Mouse (Mus musculus): Measurements from ENCODE around the gene Phb.
A peak's percentile ranks its signal among the peaks of the same experiment; 100 is the strongest.
"Not testable (repeated sequence)": the region's sequence is repeated elsewhere in the genome, so short reads cannot be mapped to it uniquely, and the experiment has no call there.

Phb gene

GRCm38 (mm10) chr11:95650981-95651380, 15.8 kb upstream of the Phb start:
- no peak for DNase-seq (ENCODE audit: low read depth)

DNA sequence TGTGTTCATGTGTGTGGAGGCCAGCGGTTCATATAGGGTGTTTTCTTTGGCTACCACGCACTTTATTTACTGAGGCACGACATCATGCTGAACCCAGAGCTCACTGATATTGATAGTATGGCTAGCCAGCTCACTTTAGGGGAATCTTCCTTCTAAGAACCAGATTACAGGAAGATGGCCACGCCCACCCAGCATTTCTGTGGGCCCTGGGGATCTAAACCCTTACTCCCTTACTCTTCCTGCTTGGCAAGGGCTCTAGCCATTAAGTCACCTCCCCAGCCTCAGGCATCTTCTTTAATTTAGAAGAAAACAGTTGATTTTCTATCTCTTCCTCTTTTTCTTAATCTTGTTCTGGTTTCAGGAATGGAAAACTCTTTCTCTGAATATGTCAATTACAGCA, 9.3 kb upstream of the Phb start:
- no peak for DNase-seq (ENCODE audit: low read depth)

GRCm38 (mm10) chr11:95667177-95667576, 420 bp downstream of the Phb start:
- DNase-seq (ENCODE audit: low read depth): peak; percentile 78

- DNase-seq (ENCODE audit: low read depth): not testable (repeated sequence)
Observed at GRCm38 (mm10) chr11:95668086-95668485, 1.3 kb downstream of the Phb start.

DNA sequence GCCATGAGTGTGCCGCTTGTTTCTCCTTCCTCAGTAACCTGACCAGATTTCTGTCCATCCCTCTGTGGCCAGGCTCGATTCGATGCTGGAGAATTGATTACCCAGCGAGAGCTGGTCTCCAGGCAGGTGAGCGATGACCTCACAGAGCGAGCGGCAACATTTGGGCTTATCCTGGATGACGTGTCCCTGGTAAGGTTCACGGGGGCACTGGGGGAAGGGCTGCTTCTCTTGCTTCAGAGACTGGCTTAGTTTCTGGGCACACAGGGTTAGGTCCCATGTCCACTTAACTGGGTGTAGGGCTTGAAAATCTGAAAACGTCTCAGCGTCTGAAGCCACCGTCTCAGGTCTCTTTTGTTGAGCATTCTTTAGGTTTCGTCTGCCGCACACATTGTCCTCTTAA, 8.7 kb downstream of the Phb start:
- DNase-seq (ENCODE audit: low read depth): no peak

DNA sequence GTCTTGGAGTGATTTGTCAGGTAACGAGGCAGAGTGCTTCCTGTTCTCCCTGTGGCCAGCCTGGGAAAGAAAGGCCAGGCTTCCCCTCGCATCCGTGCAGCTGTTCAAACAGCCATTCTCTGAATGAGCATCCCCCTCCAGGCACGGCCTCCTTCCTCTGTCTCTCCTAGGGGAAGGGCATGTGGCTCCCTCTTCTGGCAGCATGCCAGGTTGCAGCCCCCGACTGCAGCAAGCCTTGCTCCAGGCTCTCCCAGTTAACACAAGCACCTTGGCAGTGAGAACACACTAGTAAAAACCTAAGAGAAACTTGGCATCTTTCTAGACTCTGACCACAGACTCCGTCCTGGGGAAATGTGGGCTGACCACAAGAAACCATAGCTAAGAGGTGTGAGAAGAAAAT, 9.6 kb downstream of the Phb start:
- peak; percentile 73 for DNase-seq (ENCODE audit: low read depth)

GRCm38 (mm10) chr11:95677925-95678701, 11.4 kb downstream of the Phb start:
- no peak for DNase-seq (ENCODE audit: low read depth)

GRCm38 (mm10) chr11:95681995-95682601, 15.3 kb downstream of the Phb start:
- no peak for DNase-seq (ENCODE audit: low read depth)

DNA sequence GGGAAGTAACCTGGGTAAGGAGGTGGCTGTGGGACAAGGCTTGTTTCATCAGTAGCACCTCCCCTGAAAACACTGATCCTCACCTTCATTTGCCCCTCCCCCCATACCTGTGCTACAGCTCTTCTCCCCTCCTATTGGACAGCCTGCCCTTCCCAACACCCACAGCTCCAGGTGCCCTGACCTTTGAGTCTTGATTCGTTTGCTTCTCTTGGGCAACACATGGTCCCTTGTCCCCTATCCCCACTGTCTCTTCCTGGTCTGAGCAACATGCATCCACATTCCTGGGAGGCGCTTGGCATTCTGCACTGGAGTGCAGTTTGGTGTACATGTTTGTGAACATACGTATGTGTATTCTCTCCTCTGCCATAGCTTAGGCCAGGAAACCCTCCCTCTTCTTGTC, 16.2 kb downstream of the Phb start:
- DNase-seq (ENCODE audit: low read depth): no peak

GRCm38 (mm10) chr11:95686031-95686430, 19.3 kb downstream of the Phb start:
- DNase-seq (ENCODE audit: low read depth): peak; percentile 85

- DNase-seq (ENCODE audit: low read depth): no peak
Observed at GRCm38 (mm10) chr11:95687084-95687656, 20.4 kb downstream of the Phb start.

- DNase-seq (ENCODE audit: low read depth): peak; percentile 76
Observed at GRCm38 (mm10) chr11:95688515-95688914, 21.8 kb downstream of the Phb start.

DNA sequence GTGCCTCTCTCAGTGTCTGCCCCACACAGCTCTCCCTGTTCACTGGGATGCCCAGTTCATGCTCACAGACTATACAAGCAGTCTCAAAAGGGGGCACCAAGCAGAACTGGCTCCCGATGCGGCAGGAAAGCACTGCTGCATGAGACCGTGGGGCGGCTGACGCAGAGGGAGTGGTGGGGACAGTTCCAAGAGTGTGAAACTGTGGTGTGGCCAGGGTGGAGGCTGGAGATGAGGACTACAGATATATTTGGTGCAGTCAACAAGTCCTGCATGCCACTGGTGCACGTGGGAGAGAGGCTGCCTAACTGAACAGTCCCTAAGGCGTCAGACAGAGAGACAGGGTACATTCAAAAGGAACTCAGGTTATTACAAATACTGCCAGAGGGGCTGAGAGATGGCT, 22.2 kb downstream of the Phb start:
- peak; percentile 44 for DNase-seq (ENCODE audit: low read depth)

- no peak for DNase-seq (ENCODE audit: low read depth)
Observed at GRCm38 (mm10) chr11:95689544-95689943, 22.8 kb downstream of the Phb start.

GRCm38 (mm10) chr11:95698541-95698940, 31.8 kb downstream of the Phb start:
- no peak for DNase-seq (ENCODE audit: low read depth)

GRCm38 (mm10) chr11:95700778-95701739, 34.3 kb downstream of the Phb start:
- DNase-seq (ENCODE audit: low read depth): no peak

GRCm38 (mm10) chr11:95704032-95704969, 37.5 kb downstream of the Phb start:
- no peak for DNase-seq (ENCODE audit: low read depth)

GRCm38 (mm10) chr11:95704970-95705330, 38.2 kb downstream of the Phb start:
- DNase-seq (ENCODE audit: low read depth): no peak

GRCm38 (mm10) chr11:95709534-95710040, 42.8 kb downstream of the Phb start:
- no peak for DNase-seq (ENCODE audit: low read depth)

DNA sequence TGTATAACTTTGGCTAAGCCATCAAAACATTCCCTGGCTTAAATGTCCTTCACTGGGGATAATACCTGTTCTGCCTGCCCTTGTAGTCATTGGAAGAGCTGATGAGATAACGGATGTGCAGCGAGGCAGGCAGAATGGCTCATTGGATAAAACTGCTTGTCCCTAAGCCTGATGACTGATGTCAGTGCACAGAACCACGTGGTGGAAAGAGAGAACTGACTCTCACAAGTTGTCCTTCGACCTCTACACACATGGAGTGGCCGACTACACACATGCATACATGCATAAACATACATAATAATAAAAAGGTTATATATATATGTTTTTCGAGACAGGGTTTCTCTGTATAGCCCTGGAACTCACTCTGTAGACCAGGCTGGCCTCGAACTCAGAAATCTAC, 43.7 kb downstream of the Phb start:
- no peak for DNase-seq (ENCODE audit: low read depth)

- DNase-seq (ENCODE audit: low read depth): no peak
Observed at GRCm38 (mm10) chr11:95712085-95712562, 45.4 kb downstream of the Phb start.
